Mouse (Mus musculus): Measurements from ENCODE around the gene Fbxo6. TPM values are rescaled to one million over a fixed set of nuclear protein-coding genes. Genes with fewer than 3 reads are reported as not detected.

Fbxo6 gene
- polyA plus RNA-seq, 1 experiment: 30.8 TPM

GRCm38 (mm10) chr4:148152547-148152946 lies 607 bp upstream of the Fbxo6 start:
- no peak for DNase-seq (ENCODE audit: low read depth in 1 of 2, low spot score in 2 of 2)
- 86% methylated on average over 5 of the region's 5 CpGs for WGBS
- Histone ChIP-seq H3K4me1 (ENCODE audit: control insufficient read depth, insufficient read depth, insufficient read length) (no peaks in the 10 kb centered on the region), H3K27me3 (ENCODE audit: control insufficient read depth, insufficient read depth, low read length) (no peaks in the 10 kb centered on the region), H3K27ac (ENCODE audit: insufficient read depth, low read length) (no peak overlapping the region), H3K36me3 (ENCODE audit: control insufficient read depth, insufficient read depth, low read length) (no peaks in the 10 kb centered on the region), H3K4me3 (ENCODE audit: extremely low read depth, insufficient read depth, insufficient read length) (no peak overlapping the region)
- TF ChIP-seq POLR2A (IDR thresholded peaks at IDR 0.05; ENCODE audit: low read depth, low read length): no peak
- no peak for TF ChIP-seq CTCF (IDR thresholded peaks at IDR 0.05; ENCODE audit: extremely low read depth, insufficient read depth, insufficient read length, insufficient replicate concordance)

- no peak for TF ChIP-seq POLR2A (IDR thresholded peaks at IDR 0.05; ENCODE audit: low read depth, low read length)
- no peak for TF ChIP-seq CTCF (IDR thresholded peaks at IDR 0.05; ENCODE audit: extremely low read depth, insufficient read depth, insufficient read length, insufficient replicate concordance)
- no peaks in the 10 kb centered on the region for H3K4me1 ChIP-seq (ENCODE audit: control insufficient read depth, insufficient read depth, insufficient read length)
- peaks cover 4% of the 10 kb centered on the region; the same call in 1 of the 2 replicates for H3K36me3 ChIP-seq (ENCODE audit: control insufficient read depth, insufficient read depth, low read length)
- 28% methylated on average over 3 of the region's 3 CpGs for WGBS
- no peak for DNase-seq (ENCODE audit: low read depth in 1 of 2, low spot score in 2 of 2)
- no peak overlapping the region for H3K4me3 ChIP-seq (ENCODE audit: extremely low read depth, insufficient read depth, insufficient read length)
- H3K27me3 ChIP-seq (ENCODE audit: control insufficient read depth, insufficient read depth, low read length): no peaks in the 10 kb centered on the region
- H3K27ac ChIP-seq (ENCODE audit: insufficient read depth, low read length): no peak overlapping the region
Observed at GRCm38 (mm10) chr4:148150953-148151266, 1.0 kb downstream of the Fbxo6 start.

DNA sequence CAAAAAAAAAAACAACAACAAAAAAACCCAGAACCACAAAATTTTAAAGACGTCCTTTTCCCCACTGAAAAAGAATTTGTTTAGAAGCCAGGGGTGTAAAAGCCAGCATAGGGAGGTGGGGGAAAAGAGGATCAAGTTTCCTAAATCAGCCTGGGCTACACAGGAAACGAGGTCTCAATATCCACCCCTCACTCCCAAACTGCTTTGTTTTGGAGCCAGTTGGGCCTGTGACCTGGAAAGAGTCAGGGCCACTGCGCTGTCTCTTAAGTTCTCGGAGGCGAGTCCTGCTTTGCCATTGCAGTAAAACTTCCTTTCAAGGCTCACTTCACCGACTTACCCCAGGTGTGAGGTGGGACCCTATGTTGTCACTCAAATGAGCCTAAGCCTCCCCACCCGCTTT lies 1.7 kb downstream of the Fbxo6 start:
- H3K27me3 ChIP-seq (ENCODE audit: control insufficient read depth, insufficient read depth, low read length): no peaks in the 10 kb centered on the region
- 73% methylated on average over 7 of the region's 7 CpGs for WGBS
- no peaks in the 10 kb centered on the region for H3K4me1 ChIP-seq (ENCODE audit: control insufficient read depth, insufficient read depth, insufficient read length)
- H3K4me3 ChIP-seq (ENCODE audit: extremely low read depth, insufficient read depth, insufficient read length): no peak overlapping the region
- H3K27ac ChIP-seq (ENCODE audit: insufficient read depth, low read length): no peak overlapping the region
- no peak for DNase-seq (ENCODE audit: low read depth in 1 of 2, low spot score in 2 of 2)
- H3K36me3 ChIP-seq (ENCODE audit: control insufficient read depth, insufficient read depth, low read length): peaks cover 5% of the 10 kb centered on the region
- TF ChIP-seq POLR2A (IDR thresholded peaks at IDR 0.05; ENCODE audit: low read depth, low read length): no peak
- TF ChIP-seq CTCF (IDR thresholded peaks at IDR 0.05; ENCODE audit: extremely low read depth, insufficient read depth, insufficient read length, insufficient replicate concordance): no peak

DNA sequence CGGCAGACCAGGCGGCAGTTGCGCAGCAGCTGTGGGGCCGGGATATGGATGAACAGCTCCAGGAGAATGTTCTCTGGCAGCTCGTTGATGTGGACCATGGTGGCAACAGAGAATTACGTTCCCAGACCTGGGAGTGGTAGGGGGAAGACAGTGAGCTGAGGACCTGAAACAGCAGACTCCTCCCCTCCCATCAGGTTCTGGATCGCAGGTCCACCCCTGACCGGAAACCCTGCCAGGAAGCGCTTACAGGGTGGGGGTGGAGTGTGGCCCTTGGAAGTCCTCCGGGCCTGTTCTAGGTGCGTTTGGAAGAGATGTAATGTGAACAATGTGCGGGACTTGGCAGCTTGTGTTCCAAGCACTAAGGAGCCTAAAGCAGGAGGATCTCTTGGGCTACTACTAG lies 2.4 kb downstream of the Fbxo6 start:
- no peak overlapping the region for H3K27ac ChIP-seq (ENCODE audit: insufficient read depth, low read length)
- 88% methylated on average over 12 of the region's 12 CpGs for WGBS
- no peak for TF ChIP-seq POLR2A (IDR thresholded peaks at IDR 0.05; ENCODE audit: low read depth, low read length)
- no peak for TF ChIP-seq CTCF (IDR thresholded peaks at IDR 0.05; ENCODE audit: extremely low read depth, insufficient read depth, insufficient read length, insufficient replicate concordance)

DNA sequence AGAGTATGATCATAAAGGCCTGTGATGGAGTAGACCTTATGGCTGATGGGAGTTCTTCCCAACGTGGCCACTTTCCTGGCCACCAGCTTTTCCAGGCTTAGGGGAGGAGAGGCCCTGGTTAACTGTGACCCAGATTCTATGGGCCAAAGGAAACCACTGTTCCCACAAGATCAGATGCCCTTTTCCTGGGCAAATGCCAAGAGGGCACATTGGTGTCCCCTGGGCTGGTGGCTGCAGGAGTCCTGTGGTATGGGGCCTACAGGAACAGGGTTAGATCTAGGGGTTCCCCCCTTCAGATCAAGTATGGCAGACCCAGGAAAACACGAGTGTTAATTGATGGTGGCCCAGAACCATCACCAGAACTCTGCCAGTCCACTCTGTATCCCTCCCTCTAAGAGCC lies 4.2 kb downstream of the Fbxo6 start:
- no peak overlapping the region for H3K27ac ChIP-seq (ENCODE audit: insufficient read depth, low read length)
- H3K36me3 ChIP-seq (ENCODE audit: control insufficient read depth, insufficient read depth, low read length): peaks cover 5% of the 10 kb centered on the region
- H3K4me3 ChIP-seq (ENCODE audit: extremely low read depth, insufficient read depth, insufficient read length): no peak overlapping the region
- H3K27me3 ChIP-seq (ENCODE audit: control insufficient read depth, insufficient read depth, low read length): no peaks in the 10 kb centered on the region
- no peak for TF ChIP-seq CTCF (IDR thresholded peaks at IDR 0.05; ENCODE audit: extremely low read depth, insufficient read depth, insufficient read length, insufficient replicate concordance)
- no peak for TF ChIP-seq POLR2A (IDR thresholded peaks at IDR 0.05; ENCODE audit: low read depth, low read length)
- WGBS: 71% methylated on average over 2 of the region's 2 CpGs
- H3K4me1 ChIP-seq (ENCODE audit: control insufficient read depth, insufficient read depth, insufficient read length): no peaks in the 10 kb centered on the region
- DNase-seq (ENCODE audit: low read depth in 1 of 2, low spot score in 2 of 2): no peak

More for the DNA sequence above, 2.4 kb downstream of the Fbxo6 start:
- Histone ChIP-seq H3K4me3 (ENCODE audit: extremely low read depth, insufficient read depth, insufficient read length) (no peak overlapping the region), H3K27me3 (ENCODE audit: control insufficient read depth, insufficient read depth, low read length) (no peaks in the 10 kb centered on the region), H3K36me3 (ENCODE audit: control insufficient read depth, insufficient read depth, low read length) (peaks cover 5% of the 10 kb centered on the region), H3K4me1 (ENCODE audit: control insufficient read depth, insufficient read depth, insufficient read length) (no peaks in the 10 kb centered on the region)
- no peak for DNase-seq (ENCODE audit: low read depth in 1 of 2, low spot score in 2 of 2)

- Histone ChIP-seq H3K27me3 (ENCODE audit: control insufficient read depth, insufficient read depth, low read length) (no peaks in the 10 kb centered on the region), H3K27ac (ENCODE audit: insufficient read depth, low read length) (no peak overlapping the region), H3K4me3 (ENCODE audit: extremely low read depth, insufficient read depth, insufficient read length) (no peak overlapping the region), H3K36me3 (ENCODE audit: control insufficient read depth, insufficient read depth, low read length) (peaks cover 5% of the 10 kb centered on the region), H3K4me1 (ENCODE audit: control insufficient read depth, insufficient read depth, insufficient read length) (no peaks in the 10 kb centered on the region)
- 84% methylated on average over 5 of the region's 5 CpGs for WGBS
- DNase-seq (ENCODE audit: low read depth in 1 of 2, low spot score in 2 of 2): no peak
- TF ChIP-seq POLR2A (IDR thresholded peaks at IDR 0.05; ENCODE audit: low read depth, low read length): no peak
- no peak for TF ChIP-seq CTCF (IDR thresholded peaks at IDR 0.05; ENCODE audit: extremely low read depth, insufficient read depth, insufficient read length, insufficient replicate concordance)
Observed at GRCm38 (mm10) chr4:148143721-148144120, 8.2 kb downstream of the Fbxo6 start.

DNA sequence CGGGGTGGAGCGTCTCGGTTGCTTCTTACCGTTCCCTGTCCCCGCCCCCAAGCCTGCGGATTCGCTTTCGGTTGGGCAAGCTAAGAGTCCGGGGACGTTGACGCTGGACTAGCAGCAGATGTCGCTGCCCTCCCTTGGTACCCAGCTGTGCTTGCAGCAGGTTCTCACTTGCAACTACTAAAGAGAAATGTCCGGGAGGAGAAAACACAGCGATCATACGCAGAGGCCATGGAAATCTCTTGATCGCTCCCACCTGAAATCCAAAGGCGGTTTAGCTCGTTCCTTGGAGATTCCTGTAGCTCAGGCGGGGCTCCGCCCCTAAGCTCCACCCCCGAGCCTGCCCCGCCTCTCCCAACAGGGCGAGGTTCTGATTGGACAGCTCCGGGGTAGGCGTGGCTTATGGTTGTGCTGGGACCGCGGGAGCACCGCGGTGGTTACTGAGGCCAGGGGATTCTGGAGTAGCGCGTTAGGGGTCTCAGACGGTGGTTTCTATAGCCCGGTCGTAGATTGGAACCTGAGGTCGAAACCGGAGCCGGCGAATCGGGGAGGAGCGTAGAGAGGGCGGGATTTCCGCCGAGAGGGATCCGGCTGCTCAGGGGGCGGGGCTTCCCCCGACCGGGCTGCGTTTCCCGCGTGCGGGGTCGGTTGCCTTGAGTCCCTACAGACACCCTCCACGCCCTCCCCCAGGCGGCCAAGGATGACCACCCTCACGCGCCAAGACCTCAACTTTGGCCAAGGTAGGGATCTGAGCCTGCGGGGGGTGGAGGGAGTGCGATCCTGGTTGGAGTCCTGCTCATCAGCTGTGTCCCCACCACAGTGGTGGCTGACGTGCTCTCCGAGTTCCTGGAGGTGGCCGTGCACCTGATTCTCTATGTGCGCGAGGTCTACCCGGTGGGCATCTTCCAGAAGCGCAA lies 11.6 kb downstream of the Fbxo6 start:
- Histone ChIP-seq H3K4me1 (ENCODE audit: control insufficient read depth, insufficient read depth, insufficient read length) (no peaks in the 10 kb centered on the region), H3K27me3 (ENCODE audit: control insufficient read depth, insufficient read depth, low read length) (no peaks in the 10 kb centered on the region), H3K27ac (ENCODE audit: insufficient read depth, low read length) (peak overlapping the region; percentile 91), H3K4me3 (ENCODE audit: extremely low read depth, insufficient read depth, insufficient read length) (peak overlapping the region; percentile 94), H3K36me3 (ENCODE audit: control insufficient read depth, insufficient read depth, low read length) (peaks cover 1% of the 10 kb centered on the region; the same call in 1 of the 2 replicates)
- no peak; the same call in 1 of the 2 replicates for TF ChIP-seq POLR2A (IDR thresholded peaks at IDR 0.05; ENCODE audit: low read depth, low read length)
- peak; percentile 64; the same call in 1 of the 2 replicates for TF ChIP-seq CTCF (IDR thresholded peaks at IDR 0.05; ENCODE audit: extremely low read depth, insufficient read depth, insufficient read length, insufficient replicate concordance)
- peak; percentile 91 to 93 for DNase-seq (ENCODE audit: low read depth in 1 of 2, low spot score in 2 of 2)
- under 1% methylated on average over 65 of the region's 65 CpGs for WGBS

All from spleen, adult 2 months (tissue).